Mouse (Mus musculus) spleen, adult 2 months (tissue): ENCODE measurements around the gene Mical2. TPM values are rescaled to one million over a fixed set of nuclear protein-coding genes. Genes with fewer than 3 reads are reported as not detected.

Source experiments
- DNase-seq, 2 experiments: peaks; one replicate each; pipeline versions ENCODE4 v3.0.0 to v3.0.0-alpha.2; 2012 to 2021; ENCODE audit warnings: low spot score in 2 of 2, low read depth in 1 of 2
- H3K27ac ChIP-seq: fragments of 200-500 bp; 2 replicates; pipeline ENCODE4 v1.5.1; 2012; ENCODE audit warnings: low read length, inconsistent platforms; ENCODE audit not compliant: insufficient read depth
- H3K27me3 ChIP-seq: fragments of 200-500 bp; 2 replicates; pipeline ENCODE4 v1.6.1; 2012; ENCODE audit warnings: mild to moderate bottlenecking, moderate library complexity, low read length, inconsistent platforms; ENCODE audit not compliant: control insufficient read depth, insufficient read depth
- H3K36me3 ChIP-seq: fragments of 200-500 bp; 2 replicates; pipeline ENCODE4 v1.6.1; 2012; ENCODE audit warnings: mild to moderate bottlenecking, low read length, inconsistent platforms; ENCODE audit not compliant: control insufficient read depth, insufficient read depth
- H3K4me1 ChIP-seq: fragments of 200-500 bp; 2 replicates; pipeline ENCODE4 v1.6.1; 2011; ENCODE audit warnings: inconsistent platforms; ENCODE audit not compliant: control insufficient read depth, insufficient read depth, insufficient read length
- H3K4me3 ChIP-seq: fragments of 200-500 bp; 2 replicates; pipeline ENCODE4 v1.5.1; 2011; ENCODE audit warnings: mild to moderate bottlenecking, inconsistent platforms; ENCODE audit not compliant: insufficient read depth, insufficient read length; ENCODE audit errors: extremely low read depth
- CTCF ChIP-seq: fragments of 200-500 bp; IDR thresholded peaks from 2 replicates; pipeline ENCODE4 v1.5.1; 2011; ENCODE audit warnings: mild to moderate bottlenecking, inconsistent platforms; ENCODE audit not compliant: insufficient read depth, insufficient read length, insufficient replicate concordance; ENCODE audit errors: extremely low read depth
- POLR2A ChIP-seq: fragments of 200-500 bp; IDR thresholded peaks from 2 replicates; pipeline ENCODE4 v1.6.1; 2011; ENCODE audit warnings: low read depth, low read length, inconsistent platforms
- WGBS: fragments of 180-500 bp; shearing (Covaris S2); methylation state at CpG from one replicate; pipeline ENCODE4 v1.1.7; 2018; 5-methylcytosine and 5-hydroxymethylcytosine counted together
- polyA plus RNA-seq: library from polyadenylated mRNA; depleted of rRNA; stranded (reverse); fragments of >200 nt; gene quantifications from 2 replicates; pipeline ENCODE4 v1.2.3, GENCODE M21; 2012

The Mical2 gene
- polyA plus RNA-seq, 1 experiment, result 3.1 TPM

GRCm38 (mm10) chr7:112353939-112354338 lies 128.3 kb downstream of the Mical2 start:
- Histone ChIP-seq H3K4me3 (no peak overlapping the region), H3K27ac (no peak overlapping the region), H3K36me3 (no peaks in the 10 kb centered on the region), H3K27me3 (no peaks in the 10 kb centered on the region), H3K4me1 (no peaks in the 10 kb centered on the region)
- no peak for DNase-seq
- WGBS, result 92% methylated on average over 11 of the region's 11 CpGs
- TF ChIP-seq CTCF (no peak), POLR2A (no peak)

GRCm38 (mm10) chr7:112354503-112354951 lies 128.9 kb downstream of the Mical2 start:
- TF ChIP-seq POLR2A (no peak), CTCF (no peak)
- H3K4me1 ChIP-seq, result no peaks in the 10 kb centered on the region
- H3K27me3 ChIP-seq, result no peaks in the 10 kb centered on the region
- no peak for DNase-seq
- WGBS, result 80% methylated on average over 7 of the region's 7 CpGs
- no peak overlapping the region for H3K4me3 ChIP-seq
- no peak overlapping the region for H3K27ac ChIP-seq
- no peaks in the 10 kb centered on the region for H3K36me3 ChIP-seq

GRCm38 (mm10) chr7:112359594-112359993 lies 133.9 kb downstream of the Mical2 start:
- no peak overlapping the region for H3K27ac ChIP-seq
- H3K36me3 ChIP-seq, result no peaks in the 10 kb centered on the region
- H3K27me3 ChIP-seq, result no peaks in the 10 kb centered on the region
- DNase-seq, result no peak
- no peak overlapping the region for H3K4me3 ChIP-seq
- 89% methylated on average over 3 of the region's 3 CpGs for WGBS
- no peaks in the 10 kb centered on the region for H3K4me1 ChIP-seq
- TF ChIP-seq CTCF, result no peak
- TF ChIP-seq POLR2A, result no peak

- TF ChIP-seq POLR2A, result no peak
- no peak for TF ChIP-seq CTCF
- Histone ChIP-seq H3K27ac (no peak overlapping the region), H3K4me1 (no peaks in the 10 kb centered on the region), H3K27me3 (no peaks in the 10 kb centered on the region), H3K4me3 (no peak overlapping the region), H3K36me3 (no peaks in the 10 kb centered on the region)
- no peak for DNase-seq
- 75% methylated on average over 7 of the region's 7 CpGs for WGBS
Measured at GRCm38 (mm10) chr7:112362574-112363200, 137.0 kb downstream of the Mical2 start.

- Histone ChIP-seq H3K4me1 (no peaks in the 10 kb centered on the region), H3K27ac (no peak overlapping the region), H3K36me3 (no peaks in the 10 kb centered on the region), H3K27me3 (no peaks in the 10 kb centered on the region), H3K4me3 (no peak overlapping the region)
- WGBS, result 82% methylated on average over 3 of the region's 3 CpGs
- DNase-seq, result no peak
- TF ChIP-seq CTCF (no peak), POLR2A (no peak)
Measured at GRCm38 (mm10) chr7:112365864-112366263, 140.2 kb downstream of the Mical2 start.

- Histone ChIP-seq H3K27me3 (no peaks in the 10 kb centered on the region), H3K27ac (no peak overlapping the region), H3K4me3 (no peak overlapping the region), H3K4me1 (no peaks in the 10 kb centered on the region), H3K36me3 (no peaks in the 10 kb centered on the region)
- WGBS, result 41% methylated on average over 2 of the region's 2 CpGs
- no peak for TF ChIP-seq POLR2A
- TF ChIP-seq CTCF, result peak; percentile 79; the same call in 1 of the 2 replicates
- peak; percentile 14 to 52 for DNase-seq
Measured at GRCm38 (mm10) chr7:112369046-112369445, 143.4 kb downstream of the Mical2 start.

GRCm38 (mm10) chr7:112369977-112370376 lies 144.3 kb downstream of the Mical2 start:
- 90% methylated on average over 3 of the region's 3 CpGs for WGBS
- Histone ChIP-seq H3K4me1 (no peaks in the 10 kb centered on the region), H3K36me3 (no peaks in the 10 kb centered on the region), H3K27ac (no peak overlapping the region), H3K27me3 (no peaks in the 10 kb centered on the region), H3K4me3 (no peak overlapping the region)
- TF ChIP-seq CTCF (no peak), POLR2A (no peak)
- no peak for DNase-seq
